Mouse (Mus musculus): ENCODE results near the gene Zfp874a. TPM values are rescaled to one million over a fixed set of nuclear protein-coding genes. Genes with fewer than 3 reads are reported as not detected.
"Not testable (repeated sequence)": the region's sequence is repeated elsewhere in the genome, so short reads cannot be mapped to it uniquely, and the experiment has no call there.

Zfp874a gene
- polyA plus RNA-seq, 1 experiment from 2014 or later = 6.5 TPM

DNA sequence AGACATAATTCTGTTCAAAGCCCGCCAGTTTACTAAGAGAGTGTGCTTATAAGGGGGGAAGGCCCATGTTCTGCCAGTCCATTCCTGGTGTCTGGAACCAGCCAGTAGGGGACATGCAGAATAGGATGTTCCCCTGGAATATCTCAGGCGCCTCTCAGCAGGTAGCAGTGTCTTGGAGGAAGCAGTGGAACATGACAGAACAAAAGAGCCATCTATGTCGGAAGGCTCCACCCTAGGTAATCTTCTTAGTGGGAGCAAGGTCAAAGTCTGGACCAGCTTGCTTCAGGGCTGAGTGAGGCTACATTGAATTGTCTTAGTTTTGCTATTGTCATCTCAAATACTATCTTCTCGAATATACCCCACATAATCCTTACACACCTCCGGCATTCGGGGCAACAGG lies 35.7 kb downstream of the Zfp874a start:
- Histone ChIP-seq H3K4me3 (ENCODE audit: low read depth, low read length) (no peak overlapping the region), H3K27me3 (ENCODE audit: control insufficient read depth, insufficient read depth, low read depth, low read length) (no peaks in the 10 kb centered on the region), H3K36me3 (ENCODE audit: control insufficient read depth, insufficient read depth, low read length) (no peaks in the 10 kb centered on the region), H3K9ac (ENCODE audit: low read depth, low read length) (no peak overlapping the region), H3K4me2 (ENCODE audit: low read length) (no peak overlapping the region), H3K4me1 (ENCODE audit: control insufficient read depth, insufficient read depth, low read length) (peaks cover 2% of the 10 kb centered on the region; the same call in 1 of the 2 replicates), H3K9me3 (replicated peaks; ENCODE audit: control insufficient read depth, low read length, poor library complexity, severe bottlenecking) (no peaks in the 10 kb centered on the region), H3K27ac (ENCODE audit: low read length) (no peak overlapping the region)
- ATAC-seq = no peak
- 84% methylated on average over 6 of the region's 6 CpGs for WGBS

GRCm38 (mm10) chr13:67413634-67414033 lies 37.8 kb downstream of the Zfp874a start:
- not testable (repeated sequence) for H3K4me3 ChIP-seq (ENCODE audit: low read depth, low read length); H3K27me3 ChIP-seq (ENCODE audit: control insufficient read depth, insufficient read depth, low read depth, low read length); H3K9ac ChIP-seq (ENCODE audit: low read depth, low read length); ATAC-seq; H3K36me3 ChIP-seq (ENCODE audit: control insufficient read depth, insufficient read depth, low read length); H3K4me1 ChIP-seq (ENCODE audit: control insufficient read depth, insufficient read depth, low read length); H3K4me2 ChIP-seq (ENCODE audit: low read length); H3K27ac ChIP-seq (ENCODE audit: low read length); H3K9me3 ChIP-seq (replicated peaks; ENCODE audit: control insufficient read depth, low read length, poor library complexity, severe bottlenecking)
- WGBS = 79% methylated on average over 3 of the region's 3 CpGs

DNA sequence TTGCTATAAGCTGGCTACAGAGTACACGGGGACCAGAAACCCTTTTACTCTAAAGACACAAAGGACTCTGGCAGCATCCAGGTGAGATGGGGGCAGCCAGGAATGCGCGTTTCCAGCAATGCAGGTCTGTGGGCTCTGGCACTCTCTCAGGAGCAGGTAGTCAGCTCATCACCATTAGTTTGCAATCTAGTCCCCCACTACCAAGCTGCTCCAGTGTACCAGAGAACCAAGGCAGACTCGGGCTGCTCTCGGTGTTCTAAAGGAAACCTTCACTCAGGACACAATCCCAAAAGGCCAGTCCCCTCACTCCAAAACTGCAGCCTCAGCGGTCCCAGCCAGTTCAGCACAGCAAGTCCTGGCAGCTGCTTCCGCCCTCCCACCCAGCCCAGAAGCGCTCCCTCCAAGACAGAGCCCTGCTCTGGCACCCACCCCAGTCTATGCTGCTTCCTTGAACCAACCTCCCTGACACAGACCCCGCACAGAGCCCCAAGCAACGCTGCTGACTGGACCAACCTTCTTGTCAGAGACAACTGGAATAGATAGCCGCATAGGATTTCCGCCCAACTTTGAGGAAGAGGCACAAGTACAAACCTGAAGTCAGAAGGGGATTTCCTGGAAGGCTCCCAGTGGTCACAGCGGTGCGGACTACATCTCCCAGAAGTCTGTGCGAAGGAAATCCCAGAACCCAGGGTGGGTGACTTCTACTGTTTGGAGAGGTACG lies 52.1 kb downstream of the Zfp874a start, which contains the start of gene Zfp429:
Gene Zfp429 (minus strand): TSS at position 637 of the 721 bp plus-strand sequence.
- not testable (repeated sequence) for H3K27ac ChIP-seq (ENCODE audit: low read length); H3K27me3 ChIP-seq (ENCODE audit: control insufficient read depth, insufficient read depth, low read depth, low read length); H3K4me1 ChIP-seq (ENCODE audit: control insufficient read depth, insufficient read depth, low read length); H3K36me3 ChIP-seq (ENCODE audit: control insufficient read depth, insufficient read depth, low read length); H3K9me3 ChIP-seq (replicated peaks; ENCODE audit: control insufficient read depth, low read length, poor library complexity, severe bottlenecking)
- peak; percentile 97 for ATAC-seq
- Histone ChIP-seq H3K9ac (ENCODE audit: low read depth, low read length) (peak within 1 kb of the TSS; percentile 68), H3K4me2 (ENCODE audit: low read length) (peak within 1 kb of the TSS; percentile 48), H3K4me3 (ENCODE audit: low read depth, low read length) (peak within 1 kb of the TSS; percentile 49)
- WGBS = 5% methylated on average over 14 of the region's 16 CpGs

DNA sequence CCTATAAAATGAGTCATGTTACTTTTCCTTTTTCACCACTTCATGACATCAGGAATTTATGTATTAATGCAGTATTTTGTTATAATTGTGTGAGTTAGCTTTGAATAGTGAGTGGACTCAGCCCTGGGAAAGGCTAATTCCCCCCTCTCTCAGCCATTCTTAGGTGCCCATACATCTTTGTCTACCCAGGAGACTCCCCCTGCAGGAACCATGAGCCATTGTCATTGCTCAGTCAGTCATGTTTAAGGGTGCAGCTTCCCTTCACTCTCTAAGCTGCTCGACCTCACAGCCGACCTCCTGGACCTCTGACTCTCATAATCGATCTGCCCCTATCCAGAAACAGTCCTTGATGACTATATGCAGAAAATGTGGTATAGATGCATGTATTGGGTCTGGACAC lies 75.2 kb downstream of the Zfp874a start:
- H3K4me1 ChIP-seq (ENCODE audit: control insufficient read depth, insufficient read depth, low read length); ATAC-seq; H3K9me3 ChIP-seq (replicated peaks; ENCODE audit: control insufficient read depth, low read length, poor library complexity, severe bottlenecking); H3K27me3 ChIP-seq (ENCODE audit: control insufficient read depth, insufficient read depth, low read depth, low read length); H3K27ac ChIP-seq (ENCODE audit: low read length); H3K4me2 ChIP-seq (ENCODE audit: low read length); H3K4me3 ChIP-seq (ENCODE audit: low read depth, low read length); H3K9ac ChIP-seq (ENCODE audit: low read depth, low read length); H3K36me3 ChIP-seq (ENCODE audit: control insufficient read depth, insufficient read depth, low read length): not testable (repeated sequence)
- WGBS = 61% methylated on average over 3 of the region's 3 CpGs

DNA sequence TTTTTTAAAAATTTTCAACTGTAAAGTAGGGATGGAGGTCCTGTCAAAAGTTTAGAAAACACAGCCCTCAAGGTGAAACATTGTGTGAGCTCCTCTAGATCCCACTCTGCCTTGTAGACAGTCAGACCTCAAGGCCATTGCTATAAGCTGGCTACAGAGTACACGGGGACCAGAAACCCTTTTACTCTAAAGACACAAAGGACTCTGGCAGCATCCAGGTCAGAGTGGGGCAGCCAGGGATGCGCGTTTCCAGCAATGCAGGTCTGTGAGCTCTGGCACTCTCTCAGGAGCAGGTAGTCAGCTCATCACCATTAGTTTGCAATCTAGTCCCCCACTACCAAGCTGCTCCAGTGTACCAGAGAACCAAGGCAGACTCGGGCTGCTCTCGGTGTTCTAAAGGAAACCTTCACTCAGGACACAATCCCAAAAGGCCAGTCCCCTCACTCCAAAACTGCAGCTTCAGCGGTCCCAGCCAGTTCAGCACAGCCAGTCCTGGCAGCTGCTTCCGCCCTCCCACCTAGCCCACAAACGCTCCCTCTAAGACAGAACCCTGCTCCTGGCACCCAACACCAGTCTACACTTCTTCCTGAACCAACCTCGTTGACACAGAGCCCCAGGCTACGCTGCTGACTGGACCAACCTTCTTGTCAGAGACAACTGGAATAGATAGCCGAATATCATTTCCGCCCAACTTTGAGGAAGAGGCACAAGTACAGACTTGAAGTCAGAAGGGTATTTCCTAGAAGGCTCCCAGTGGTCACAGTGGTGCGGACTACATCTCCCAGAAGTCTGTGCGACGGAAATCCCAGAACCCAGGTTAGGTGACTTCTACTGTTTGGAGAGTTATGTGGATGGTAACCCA lies 76.1 kb downstream of the Zfp874a start, which contains the start of the genes Gm28041 and Zfp456:
Gene Gm28041 (minus strand): TSS at position 684 of the 862 bp plus-strand sequence.
Gene Zfp456 (minus strand): TSS at position 761 of the 862 bp plus-strand sequence.
- H3K36me3 ChIP-seq (ENCODE audit: control insufficient read depth, insufficient read depth, low read length); H3K9me3 ChIP-seq (replicated peaks; ENCODE audit: control insufficient read depth, low read length, poor library complexity, severe bottlenecking); H3K4me1 ChIP-seq (ENCODE audit: control insufficient read depth, insufficient read depth, low read length); H3K27ac ChIP-seq (ENCODE audit: low read length); H3K27me3 ChIP-seq (ENCODE audit: control insufficient read depth, insufficient read depth, low read depth, low read length): not testable (repeated sequence)
- WGBS = 15% methylated on average over 13 of the region's 15 CpGs
- peak within 1 kb of the TSS; percentile 30; the same call in 1 of the 2 replicates for H3K9ac ChIP-seq (ENCODE audit: low read depth, low read length)
- ATAC-seq = peak; percentile 95
- peak within 1 kb of the TSS; percentile 42 for H3K4me3 ChIP-seq (ENCODE audit: low read depth, low read length)
- H3K4me2 ChIP-seq (ENCODE audit: low read length) = peak within 1 kb of the TSS; percentile 68

Other genes starting within 250 kb of the Zfp874a start
- 5.8 and 6.9 TPM in 2 replicates for gene Zfp458, start 173.2 kb downstream of the Zfp874a start, polyA plus RNA-seq (2015; fragmentation: Nextera tagmentation; extraction: Ambion mirVana)
- gene Zfp457, start 145.1 kb downstream of the Zfp874a start, polyA plus RNA-seq (2015; fragmentation: Nextera tagmentation; extraction: Ambion mirVana) = 0.97 and 1.2 TPM in 2 replicates
- gene Zfp595, start 119.1 kb downstream of the Zfp874a start, polyA plus RNA-seq (2015; fragmentation: Nextera tagmentation; extraction: Ambion mirVana) = 1.6 and 1.9 TPM in 2 replicates
- not detected in 2 replicates for gene Gm28044, start 91.1 kb downstream of the Zfp874a start, polyA plus RNA-seq (2015; fragmentation: Nextera tagmentation; extraction: Ambion mirVana)
- gene Zfp953, start 91.0 kb downstream of the Zfp874a start, polyA plus RNA-seq (2015; fragmentation: Nextera tagmentation; extraction: Ambion mirVana) = 0.57 and 0.65 TPM in 2 replicates
- 0.31 TPM in 1 of 2 replicates, not detected in the other for gene Gm28041, start 75.9 kb downstream of the Zfp874a start, polyA plus RNA-seq (2015; fragmentation: Nextera tagmentation; extraction: Ambion mirVana)
- 0.58 and 0.67 TPM in 2 replicates for gene Zfp456, start 75.8 kb downstream of the Zfp874a start, polyA plus RNA-seq (2015; fragmentation: Nextera tagmentation; extraction: Ambion mirVana)
- gene Zfp429, start 51.8 kb downstream of the Zfp874a start, polyA plus RNA-seq (2015; fragmentation: Nextera tagmentation; extraction: Ambion mirVana) = 3.8 and 4.0 TPM in 2 replicates
- 0.77 and 1.7 TPM in 2 replicates for gene Zfp459, start 30.2 kb downstream of the Zfp874a start, polyA plus RNA-seq (2015; fragmentation: Nextera tagmentation; extraction: Ambion mirVana)
- gene Zfp874b, start 32.6 kb upstream of the Zfp874a start, polyA plus RNA-seq (2015; fragmentation: Nextera tagmentation; extraction: Ambion mirVana) = 3.0 and 3.1 TPM in 2 replicates
- gene Zfp58, start 48.9 kb upstream of the Zfp874a start, polyA plus RNA-seq (2015; fragmentation: Nextera tagmentation; extraction: Ambion mirVana) = 11.4 and 12.9 TPM in 2 replicates
- gene Gm26965, start 74.5 kb upstream of the Zfp874a start, polyA plus RNA-seq (2015; fragmentation: Nextera tagmentation; extraction: Ambion mirVana) = 0.40 and 0.50 TPM in 2 replicates
- 35.8 and 38.0 TPM in 2 replicates for gene Zfp87, start 74.6 kb upstream of the Zfp874a start, polyA plus RNA-seq (2015; fragmentation: Nextera tagmentation; extraction: Ambion mirVana)
- gene Zfp748, start 102.2 kb upstream of the Zfp874a start, polyA plus RNA-seq (2015; fragmentation: Nextera tagmentation; extraction: Ambion mirVana) = 16.0 and 16.3 TPM in 2 replicates
- 5.5 and 5.8 TPM in 2 replicates for gene Zfp729b, start 158.1 kb upstream of the Zfp874a start, polyA plus RNA-seq (2015; fragmentation: Nextera tagmentation; extraction: Ambion mirVana)
- gene Gm49345, start 186.1 kb upstream of the Zfp874a start, polyA plus RNA-seq (2015; fragmentation: Nextera tagmentation; extraction: Ambion mirVana) = 0.50 TPM in 1 of 2 replicates, not detected in the other
- gene Zfp729a, start 186.2 kb upstream of the Zfp874a start, polyA plus RNA-seq (2015; fragmentation: Nextera tagmentation; extraction: Ambion mirVana) = 2.9 TPM in 2 replicates
- 14.1 and 16.8 TPM in 2 replicates for gene Zfp738, start 235.4 kb upstream of the Zfp874a start, polyA plus RNA-seq (2015; fragmentation: Nextera tagmentation; extraction: Ambion mirVana)